Mouse (Mus musculus): ENCODE measurements at regions not wholly inside any gene's neighbourhood (a gene's known extent, or its start where the extent isn't known, plus 50 kb on each side); places are given as distances from the start of the nearest gene placed in this dataset.

GRCm38 (mm10) chr10:87722244-87722643 lies 135.8 kb upstream of the Igf1 start:
- intact Hi-C loops (cut with DNase I) = no loop called here

GRCm38 (mm10) chr10:87732658-87733057 lies 125.4 kb upstream of the Igf1 start:
- intact Hi-C loops (cut with DNase I) = no loop called here

- intact Hi-C loops (cut with DNase I) = no loop called here
Measured at GRCm38 (mm10) chr10:87733241-87733640, 124.8 kb upstream of the Igf1 start.

- intact Hi-C loops (cut with DNase I) = no loop called here
Measured at GRCm38 (mm10) chr10:87740323-87740722, 117.7 kb upstream of the Igf1 start.

GRCm38 (mm10) chr10:87742766-87743165 lies 115.3 kb upstream of the Igf1 start:
- intact Hi-C loops (cut with DNase I) = no loop called here

GRCm38 (mm10) chr10:87747846-87748552 lies 110.1 kb upstream of the Igf1 start:
- intact Hi-C loops (cut with DNase I) = no loop called here

- intact Hi-C loops (cut with DNase I) = no loop called here
Measured at GRCm38 (mm10) chr10:87748631-87749193, 109.4 kb upstream of the Igf1 start.

GRCm38 (mm10) chr10:87750321-87750720 lies 107.7 kb upstream of the Igf1 start:
- intact Hi-C loops (cut with DNase I) = no loop called here

GRCm38 (mm10) chr10:87750972-87751371 lies 107.1 kb upstream of the Igf1 start:
- intact Hi-C loops (cut with DNase I) = no loop called here

- intact Hi-C loops (cut with DNase I) = no loop called here
Measured at GRCm38 (mm10) chr10:87752117-87752516, 105.9 kb upstream of the Igf1 start.

GRCm38 (mm10) chr10:87753483-87753882 lies 104.6 kb upstream of the Igf1 start:
- intact Hi-C loops (cut with DNase I) = no loop called here

- intact Hi-C loops (cut with DNase I) = no loop called here
Measured at GRCm38 (mm10) chr10:87761528-87762030, 96.5 kb upstream of the Igf1 start.

GRCm38 (mm10) chr10:87787521-87787920 lies 70.5 kb upstream of the Igf1 start:
- intact Hi-C loops (cut with DNase I) = no loop called here

GRCm38 (mm10) chr10:87792346-87792745 lies 65.7 kb upstream of the Igf1 start:
- intact Hi-C loops (cut with DNase I) = no loop called here

GRCm38 (mm10) chr10:87803936-87804791 lies 53.9 kb upstream of the Igf1 start:
- intact Hi-C loops (cut with DNase I) = no loop called here

- intact Hi-C loops (cut with DNase I) = no loop called here
Measured at GRCm38 (mm10) chr10:87804792-87805082, 53.3 kb upstream of the Igf1 start.
